Mouse (Mus musculus) liver, adult (tissue): ENCODE data around the gene Tom1l2.

Source experiments
- GATA4 ChIP-seq: IDR thresholded peaks from 2 replicates; pipeline ENCODE4 v1.6.1; 2014; ENCODE audit warnings: mild to moderate bottlenecking, low read length; ENCODE audit not compliant: insufficient replicate concordance

Tom1l2 gene

GRCm38 (mm10) chr11:60265271-60265985 is 87.3 kb downstream of the Tom1l2 start:
- TF ChIP-seq GATA4, result no peak

- TF ChIP-seq GATA4, result no peak
Observed at GRCm38 (mm10) chr11:60264651-60265050, 88.1 kb downstream of the Tom1l2 start.

DNA sequence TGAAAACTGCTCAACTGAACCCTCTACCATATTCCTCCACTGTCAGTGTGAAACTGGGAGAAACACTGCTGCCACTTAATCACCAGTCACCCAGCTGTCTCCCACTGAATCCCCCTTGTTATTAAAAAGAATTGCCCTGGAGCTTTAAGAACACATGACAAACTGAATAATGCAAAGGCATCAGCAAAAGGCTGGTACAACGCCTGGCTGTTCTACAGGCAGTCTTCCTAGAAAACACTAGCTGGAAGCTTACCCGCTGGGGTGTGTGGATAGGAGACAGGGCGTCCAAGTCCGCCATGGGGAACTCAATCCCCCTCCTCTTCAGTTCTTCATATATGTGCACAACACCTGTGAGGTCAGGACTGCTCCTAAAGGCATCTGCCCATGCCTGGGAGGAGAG is 90.3 kb downstream of the Tom1l2 start:
- no peak for TF ChIP-seq GATA4

GRCm38 (mm10) chr11:60260743-60261142 is 92.0 kb downstream of the Tom1l2 start:
- TF ChIP-seq GATA4, result no peak

- no peak for TF ChIP-seq GATA4
Observed at GRCm38 (mm10) chr11:60257696-60258095, 95.0 kb downstream of the Tom1l2 start.

DNA sequence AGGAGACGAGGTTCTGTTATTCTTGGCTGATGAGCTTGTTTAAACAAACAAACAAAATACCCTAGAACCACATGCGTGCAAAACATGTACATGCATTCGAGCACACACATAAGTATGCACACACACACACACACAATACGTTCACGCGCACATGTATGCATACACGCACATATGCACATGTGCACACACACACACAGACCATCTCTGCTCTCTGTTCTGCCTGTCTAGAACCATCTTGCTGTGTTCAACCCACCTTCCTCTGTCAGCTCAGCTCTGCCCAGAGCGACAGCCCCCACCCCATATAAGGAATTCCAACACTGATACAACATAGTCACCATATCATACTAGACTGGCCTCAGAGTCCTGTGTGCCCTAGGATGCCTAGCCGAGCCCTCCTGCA is 96.0 kb downstream of the Tom1l2 start:
- TF ChIP-seq GATA4, result no peak

- no peak for TF ChIP-seq GATA4
Observed at GRCm38 (mm10) chr11:60256176-60256681, 96.5 kb downstream of the Tom1l2 start.

DNA sequence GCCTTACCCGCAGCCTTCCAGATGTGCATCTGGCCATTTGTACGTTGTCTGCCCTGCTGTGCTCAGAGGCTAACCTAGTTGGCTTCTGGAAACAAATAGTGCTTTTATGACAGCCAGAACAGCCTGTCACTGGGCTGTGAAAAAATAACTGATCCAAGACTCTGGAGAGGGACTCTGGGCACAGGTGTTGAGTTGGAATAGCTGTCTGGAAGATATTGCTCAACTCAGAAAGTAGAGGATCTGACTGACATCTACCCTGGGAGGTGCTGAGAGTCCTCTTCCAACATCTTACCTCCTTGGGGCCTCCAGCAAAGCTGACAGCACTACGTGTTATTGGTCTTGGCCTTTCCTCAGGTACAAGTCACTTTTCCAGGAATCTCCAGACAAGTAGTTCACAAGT is 97.1 kb downstream of the Tom1l2 start:
- TF ChIP-seq GATA4, result no peak

DNA sequence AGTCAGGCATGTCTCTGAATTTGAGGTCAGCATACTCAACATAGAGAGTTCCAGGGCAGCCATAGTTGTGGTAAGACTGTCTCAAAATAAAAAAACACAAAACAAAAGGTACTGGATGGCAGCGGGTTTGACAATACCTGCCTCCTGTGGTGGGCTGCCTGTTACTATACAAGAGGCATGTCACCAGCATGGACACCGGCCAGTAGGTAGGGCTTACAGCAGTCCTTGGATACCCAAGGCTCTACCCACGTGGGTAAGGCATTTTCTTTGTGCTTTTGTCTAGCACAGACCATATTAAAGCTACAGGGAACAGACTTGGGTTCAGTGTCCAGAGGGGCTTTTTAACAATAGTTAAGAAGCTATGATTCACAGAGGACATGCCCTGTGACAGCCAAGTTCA is 97.5 kb downstream of the Tom1l2 start:
- TF ChIP-seq GATA4, result no peak

GRCm38 (mm10) chr11:60254308-60254707 is 98.4 kb downstream of the Tom1l2 start:
- TF ChIP-seq GATA4, result no peak

DNA sequence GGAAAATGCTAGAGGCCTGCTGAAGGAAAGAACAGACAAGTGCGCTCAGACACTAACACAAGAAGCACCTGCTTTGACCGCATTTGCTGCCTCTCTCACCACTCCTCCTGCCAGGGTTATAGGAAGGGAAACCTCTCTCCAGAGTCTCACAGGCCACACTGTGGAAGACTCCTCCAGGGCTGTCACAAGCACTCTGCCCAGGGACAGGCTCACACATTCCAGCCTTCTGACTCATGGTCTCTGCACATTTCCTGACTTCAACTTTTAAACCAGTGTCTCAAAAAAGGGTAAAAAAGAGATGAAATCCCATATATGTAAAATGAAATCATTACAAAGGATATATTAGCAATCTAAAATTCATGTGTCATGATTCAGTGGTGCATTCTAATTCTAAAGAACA is 99.2 kb downstream of the Tom1l2 start:
- TF ChIP-seq GATA4, result no peak

GRCm38 (mm10) chr11:60250971-60251643 is 101.6 kb downstream of the Tom1l2 start:
- no peak for TF ChIP-seq GATA4

GRCm38 (mm10) chr11:60249885-60250284 is 102.8 kb downstream of the Tom1l2 start:
- no peak for TF ChIP-seq GATA4

DNA sequence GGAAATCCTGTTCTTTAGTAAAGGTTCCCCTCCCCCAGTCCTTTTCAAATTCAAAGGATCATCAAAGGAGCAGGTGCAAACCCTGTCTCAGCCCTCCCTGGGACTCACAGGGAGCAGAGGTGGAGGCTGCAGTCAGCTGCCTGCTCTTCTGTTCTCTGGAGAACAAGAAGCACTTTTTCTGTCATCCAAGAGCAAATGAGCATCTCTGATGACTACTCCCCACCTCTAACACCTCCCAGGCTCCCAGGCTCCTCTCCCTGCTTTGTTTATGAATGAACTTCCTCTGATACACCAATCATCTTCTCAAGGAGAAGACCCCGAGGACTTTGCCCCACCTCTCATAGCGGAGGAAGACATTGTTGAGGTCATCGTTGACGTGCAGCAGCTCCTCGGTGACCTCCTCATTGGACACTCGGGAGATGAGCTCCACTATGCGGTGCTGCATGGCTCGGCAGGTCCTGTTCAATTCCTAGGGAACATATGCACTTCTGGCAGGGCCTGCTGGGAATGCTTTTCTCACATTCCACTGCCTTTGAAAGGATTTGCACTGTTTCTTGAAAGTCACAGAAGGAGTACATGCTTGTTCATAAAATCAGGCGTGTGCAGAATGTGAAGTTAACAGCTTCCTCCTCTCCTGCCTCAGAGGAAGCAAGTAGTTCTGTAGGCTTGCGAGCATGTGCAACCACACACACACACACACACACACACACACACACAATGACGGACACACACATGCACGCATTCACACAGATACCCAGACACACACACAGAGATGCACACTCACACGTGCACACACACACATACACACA is 103.9 kb downstream of the Tom1l2 start:
- no peak for TF ChIP-seq GATA4

DNA sequence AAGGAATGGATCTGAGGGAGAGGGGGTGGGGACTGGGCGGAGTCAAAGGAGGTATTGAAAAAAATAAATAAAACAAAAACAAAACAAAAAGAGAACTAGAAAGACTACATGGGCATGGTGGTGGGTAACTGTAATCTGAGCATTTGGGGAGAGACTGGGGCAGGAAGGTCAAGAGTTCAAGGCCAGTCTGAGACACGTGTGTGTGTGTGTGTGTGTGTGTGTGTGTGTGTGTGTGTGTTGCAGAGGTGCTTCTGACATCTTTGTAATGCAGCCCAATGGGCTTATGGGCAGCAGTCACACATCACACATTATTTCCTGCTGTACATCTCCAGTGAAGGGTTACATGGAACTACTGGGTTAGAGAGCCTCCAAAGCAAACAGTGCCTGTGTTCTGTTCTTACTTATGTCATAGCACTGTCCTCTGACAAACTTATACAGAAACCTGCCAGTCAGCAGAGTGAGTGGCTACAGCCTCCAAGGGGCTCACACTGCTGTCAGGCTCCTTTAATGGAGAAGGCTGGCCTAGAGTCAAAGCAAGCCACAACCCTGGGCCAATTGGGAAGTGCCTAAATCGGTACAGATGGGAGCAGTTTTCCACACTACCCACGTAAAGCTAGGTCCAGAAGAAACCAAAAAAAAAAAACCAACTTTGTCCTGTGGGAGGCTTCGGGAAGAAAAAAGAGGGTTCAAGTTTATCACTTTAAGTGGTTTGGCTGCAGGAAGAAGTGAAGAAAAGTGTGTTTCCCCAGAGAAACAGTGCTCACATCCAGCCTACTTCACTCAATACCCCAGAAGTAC is 104.8 kb downstream of the Tom1l2 start:
- no peak for TF ChIP-seq GATA4

GRCm38 (mm10) chr11:60246077-60246476 is 106.6 kb downstream of the Tom1l2 start:
- no peak for TF ChIP-seq GATA4
